Mouse (Mus musculus) R1 (cell line): ENCODE data around the gene Anp32e.

Experiments
- DNase-seq: peaks from one replicate; pipeline ENCODE4 v3.0.0-alpha.2; 2018; ENCODE audit warnings: low read depth, low spot score

The Anp32e gene

DNA sequence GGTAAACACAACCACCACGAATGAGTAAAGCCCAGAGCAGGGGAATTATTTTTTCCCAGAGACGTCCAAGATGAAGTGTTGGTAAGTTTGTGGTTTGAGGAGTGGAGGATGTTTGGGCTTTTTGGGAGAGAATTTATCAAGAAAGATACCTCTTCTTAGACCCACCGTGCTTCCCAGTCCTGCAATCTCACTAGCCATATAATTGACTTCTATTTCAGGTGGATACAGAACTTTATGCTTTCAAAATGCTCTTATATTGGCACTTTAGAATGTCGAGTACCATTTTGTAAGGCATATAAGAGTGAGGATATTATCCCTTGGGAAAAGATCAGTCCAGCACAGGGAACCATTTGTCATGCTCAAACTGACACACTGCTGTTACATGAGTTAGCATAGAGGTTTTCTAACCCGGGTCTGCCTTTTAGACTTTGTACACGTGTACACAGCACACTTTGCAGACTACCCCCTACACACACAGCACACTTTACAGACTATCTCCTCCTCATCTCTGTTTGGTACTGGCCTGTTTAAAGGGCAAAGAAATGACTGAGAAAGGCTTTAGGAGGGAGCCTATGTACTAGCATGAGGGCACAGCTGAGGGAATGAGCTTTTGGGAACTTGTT lies 67.5 kb downstream of the Anp32e start:
- DNase-seq, result no peak
